Mouse (Mus musculus): ENCODE measurements at regions not wholly inside any gene's neighbourhood (a gene's known extent, or its start where the extent isn't known, plus 50 kb on each side); places are given as distances from the start of the nearest gene placed in this dataset.

DNA sequence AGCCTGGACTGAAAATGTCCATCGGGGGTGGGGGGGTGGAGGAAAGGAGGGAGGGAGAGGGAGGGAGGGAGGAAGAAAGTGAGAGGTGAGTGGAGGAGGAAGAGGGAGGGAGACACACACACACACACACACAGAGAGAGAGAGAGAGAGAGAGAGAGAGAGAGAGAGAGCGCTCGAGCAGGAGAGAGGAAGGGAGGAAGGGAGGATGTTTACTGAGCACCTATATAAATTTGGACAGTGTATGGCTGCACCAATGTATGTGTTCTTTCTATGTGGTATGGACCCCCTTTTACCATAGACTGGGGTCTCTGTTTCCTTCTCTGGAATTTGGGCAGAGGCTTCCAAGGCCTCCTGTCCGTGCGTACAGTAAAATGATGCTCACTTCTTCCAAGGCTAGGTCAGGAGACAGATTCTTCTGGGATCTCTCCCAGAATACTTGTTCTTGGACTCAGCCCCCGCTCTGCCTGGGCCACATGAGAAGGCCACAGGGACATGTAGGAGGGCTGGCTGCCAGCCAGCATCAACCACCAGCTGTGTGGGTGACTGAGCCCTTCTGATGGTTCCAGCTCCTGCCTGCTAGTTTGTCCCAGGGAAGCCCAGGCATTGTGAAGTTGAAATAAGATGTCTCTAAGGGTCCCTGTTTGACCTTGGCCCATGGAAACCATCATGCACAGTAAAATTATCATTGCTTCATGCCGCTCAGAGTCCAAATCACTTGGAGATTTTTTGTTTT, 120.2 kb upstream of the Usp9x start:
- Histone ChIP-seq H3K27me3 (ENCODE audit: control insufficient read depth, insufficient read depth, low read length) (no peaks in the 10 kb centered on the region), H3K27ac (ENCODE audit: insufficient read depth, low read length) (no peak overlapping the region), H3K4me3 (replicated peaks; ENCODE audit: insufficient read depth, low read depth, low read length) (no peak overlapping the region), H3K4me1 (ENCODE audit: control insufficient read depth, insufficient read depth, low read length) (no peaks in the 10 kb centered on the region)
- 50% methylated on average over 5 of the region's 7 CpGs for WGBS
- DNase-seq = no peak
- TF ChIP-seq POLR2A (IDR thresholded peaks at IDR 0.05; ENCODE audit: borderline replicate concordance, insufficient read depth, low read length) = no peak
- no peak for TF ChIP-seq CTCF (IDR thresholded peaks at IDR 0.05; ENCODE audit: borderline replicate concordance, insufficient read depth, low read depth, low read length)

DNA sequence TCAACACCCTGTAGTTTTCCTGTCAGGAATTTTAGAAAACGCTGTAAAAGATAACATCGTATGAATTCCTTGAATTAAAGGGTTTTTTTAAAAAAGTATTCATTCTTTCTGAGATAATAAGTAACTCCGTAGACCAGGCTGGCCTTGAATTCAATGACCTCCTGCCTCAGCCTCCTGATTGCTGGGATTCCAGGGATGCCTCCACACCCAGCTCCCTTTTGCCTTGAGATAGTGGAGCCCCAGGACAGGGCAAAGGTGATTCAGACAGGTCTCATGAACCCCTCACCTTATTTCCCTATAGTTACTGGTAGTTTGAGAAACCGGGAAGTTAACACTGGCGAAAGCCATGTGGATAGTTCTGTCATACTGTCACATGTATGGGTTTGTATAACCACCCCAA, 128.8 kb upstream of the Usp9x start:
- TF ChIP-seq POLR2A (IDR thresholded peaks at IDR 0.05; ENCODE audit: borderline replicate concordance, insufficient read depth, low read length) = no peak
- TF ChIP-seq CTCF (IDR thresholded peaks at IDR 0.05; ENCODE audit: borderline replicate concordance, insufficient read depth, low read depth, low read length) = no peak
- 94% methylated on average over 5 of the region's 5 CpGs for WGBS
- no peak for DNase-seq
- Histone ChIP-seq H3K27me3 (ENCODE audit: control insufficient read depth, insufficient read depth, low read length) (no peaks in the 10 kb centered on the region), H3K4me1 (ENCODE audit: control insufficient read depth, insufficient read depth, low read length) (no peaks in the 10 kb centered on the region), H3K4me3 (replicated peaks; ENCODE audit: insufficient read depth, low read depth, low read length) (no peak overlapping the region), H3K27ac (ENCODE audit: insufficient read depth, low read length) (no peak overlapping the region)

- Histone ChIP-seq H3K27me3 (ENCODE audit: control insufficient read depth, insufficient read depth, low read length) (no peaks in the 10 kb centered on the region), H3K4me3 (replicated peaks; ENCODE audit: insufficient read depth, low read depth, low read length) (peak overlapping the region; percentile 61), H3K4me1 (ENCODE audit: control insufficient read depth, insufficient read depth, low read length) (no peaks in the 10 kb centered on the region), H3K27ac (ENCODE audit: insufficient read depth, low read length) (no peak overlapping the region)
- no peak for TF ChIP-seq POLR2A (IDR thresholded peaks at IDR 0.05; ENCODE audit: borderline replicate concordance, insufficient read depth, low read length)
- TF ChIP-seq CTCF (IDR thresholded peaks at IDR 0.05; ENCODE audit: borderline replicate concordance, insufficient read depth, low read depth, low read length) = no peak
- 11% methylated on average over 38 of the region's 43 CpGs for WGBS
- peak; percentile 42 to 57 for DNase-seq
These were observed 134.7 kb upstream of the Usp9x start for GRCm38 (mm10) chrX:12936406-12937172.

- WGBS = 93% methylated on average over 4 of the region's 4 CpGs
- TF ChIP-seq CTCF (IDR thresholded peaks at IDR 0.05; ENCODE audit: borderline replicate concordance, insufficient read depth, low read depth, low read length) = no peak
- no peak for TF ChIP-seq POLR2A (IDR thresholded peaks at IDR 0.05; ENCODE audit: borderline replicate concordance, insufficient read depth, low read length)
These were observed 137.9 kb upstream of the Usp9x start for GRCm38 (mm10) chrX:12933294-12933807.

DNA sequence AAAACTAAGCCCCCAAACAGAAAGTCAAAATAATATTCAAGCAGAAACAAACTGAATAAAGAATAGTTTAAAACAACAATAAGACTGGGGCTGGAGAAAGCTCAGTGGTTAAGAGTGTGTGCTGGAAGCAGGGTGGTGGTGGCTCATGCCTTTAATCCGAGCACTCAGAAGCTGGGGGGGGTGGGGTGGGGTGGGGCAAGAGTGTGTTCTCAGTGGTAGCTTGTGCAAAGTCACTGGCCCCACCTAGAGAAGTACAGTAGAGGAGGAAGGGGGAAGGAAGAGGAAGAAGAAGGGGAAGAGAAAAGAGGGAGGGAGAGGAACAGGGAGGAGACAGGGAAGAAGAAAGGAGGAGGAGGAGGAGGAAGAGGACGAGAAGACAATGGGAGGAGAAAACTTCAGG, 141.1 kb upstream of the Usp9x start:
- Histone ChIP-seq H3K4me1 (ENCODE audit: control insufficient read depth, insufficient read depth, low read length) (no peaks in the 10 kb centered on the region; the same call in 1 of the 2 replicates), H3K4me3 (replicated peaks; ENCODE audit: insufficient read depth, low read depth, low read length) (no peak overlapping the region), H3K27ac (ENCODE audit: insufficient read depth, low read length) (no peak overlapping the region), H3K27me3 (ENCODE audit: control insufficient read depth, insufficient read depth, low read length) (no peaks in the 10 kb centered on the region)
- TF ChIP-seq CTCF (IDR thresholded peaks at IDR 0.05; ENCODE audit: borderline replicate concordance, insufficient read depth, low read depth, low read length) (no peak), POLR2A (IDR thresholded peaks at IDR 0.05; ENCODE audit: borderline replicate concordance, insufficient read depth, low read length) (no peak)
- no peak for DNase-seq
- 51% methylated on average over 2 of the region's 2 CpGs for WGBS

More at GRCm38 (mm10) chrX:12933294-12933807, 137.9 kb upstream of the Usp9x start:
- DNase-seq = no peak
- no peak overlapping the region for H3K4me3 ChIP-seq (replicated peaks; ENCODE audit: insufficient read depth, low read depth, low read length)
- H3K4me1 ChIP-seq (ENCODE audit: control insufficient read depth, insufficient read depth, low read length) = no peaks in the 10 kb centered on the region
- H3K27me3 ChIP-seq (ENCODE audit: control insufficient read depth, insufficient read depth, low read length) = no peaks in the 10 kb centered on the region
- no peak overlapping the region for H3K27ac ChIP-seq (ENCODE audit: insufficient read depth, low read length)

DNA sequence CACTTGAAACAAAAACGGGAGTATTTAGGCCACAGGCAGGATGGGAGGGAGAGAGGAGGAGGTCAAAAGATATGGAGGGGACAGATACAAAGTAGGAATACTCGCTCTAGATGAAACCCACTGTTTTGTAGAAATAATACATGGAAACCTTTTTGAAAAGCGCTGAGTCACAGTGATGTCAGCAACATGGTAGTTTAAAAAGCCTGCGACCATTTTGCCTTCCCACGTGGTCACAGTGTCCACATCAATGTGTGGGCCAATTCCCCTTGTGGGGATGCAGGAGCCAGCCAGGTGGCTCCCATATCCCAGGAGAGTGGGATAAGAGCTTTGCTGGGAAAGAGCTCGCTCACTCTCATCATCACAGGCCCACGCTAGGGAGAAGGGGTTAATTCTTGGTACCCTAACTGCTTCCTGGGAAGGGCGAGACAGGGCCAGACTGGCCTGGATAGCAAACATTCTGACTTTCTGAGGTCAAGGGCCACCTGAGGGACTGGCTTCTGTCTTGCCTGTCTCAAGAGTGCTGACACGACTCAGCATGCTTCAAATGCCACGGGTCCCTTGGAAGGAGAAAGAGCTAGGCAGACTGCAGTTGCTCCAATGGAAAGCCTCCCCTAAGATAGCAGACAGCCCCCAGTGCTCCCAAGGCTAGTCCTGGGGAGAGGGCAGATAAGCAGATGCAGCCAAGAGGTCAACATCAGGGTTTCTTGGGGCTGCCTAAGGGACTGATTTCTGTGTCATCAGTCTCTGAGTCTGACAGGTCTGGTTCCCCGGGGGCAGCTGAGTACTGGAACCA, 143.3 kb upstream of the Usp9x start:
- Histone ChIP-seq H3K27me3 (ENCODE audit: control insufficient read depth, insufficient read depth, low read length) (no peaks in the 10 kb centered on the region), H3K4me3 (replicated peaks; ENCODE audit: insufficient read depth, low read depth, low read length) (no peak overlapping the region), H3K4me1 (ENCODE audit: control insufficient read depth, insufficient read depth, low read length) (no peaks in the 10 kb centered on the region; the same call in 1 of the 2 replicates), H3K27ac (ENCODE audit: insufficient read depth, low read length) (no peak overlapping the region)
- 77% methylated on average over 11 of the region's 11 CpGs for WGBS
- no peak for DNase-seq
- no peak for TF ChIP-seq CTCF (IDR thresholded peaks at IDR 0.05; ENCODE audit: borderline replicate concordance, insufficient read depth, low read depth, low read length)
- no peak for TF ChIP-seq POLR2A (IDR thresholded peaks at IDR 0.05; ENCODE audit: borderline replicate concordance, insufficient read depth, low read length)
